Mouse (Mus musculus): ENCODE results near the gene H2-M5.

The H2-M5 gene

GRCm38 (mm10) chr17:36948286-36948685, 41.1 kb downstream of the H2-M5 start:
- no peak for DNase-seq (ENCODE audit: low spot score)

- peak; percentile 53 for DNase-seq (ENCODE audit: low spot score)
Measured at GRCm38 (mm10) chr17:36947051-36947819, 42.1 kb downstream of the H2-M5 start.

- DNase-seq (ENCODE audit: low spot score) = no peak
Measured at GRCm38 (mm10) chr17:36944121-36944775, 45.1 kb downstream of the H2-M5 start.

GRCm38 (mm10) chr17:36943691-36944090, 45.6 kb downstream of the H2-M5 start:
- no peak for DNase-seq (ENCODE audit: low spot score)

- no peak for DNase-seq (ENCODE audit: low spot score)
Measured at GRCm38 (mm10) chr17:36942791-36943471, 46.4 kb downstream of the H2-M5 start, which contains the start of gene Rnf39. Gene Rnf39 (plus strand): TSS chr17:36942918.

- peak; percentile 56 for DNase-seq (ENCODE audit: low spot score)
Measured at GRCm38 (mm10) chr17:36942391-36942790, 46.9 kb downstream of the H2-M5 start.

GRCm38 (mm10) chr17:36938056-36938455, 51.3 kb downstream of the H2-M5 start:
- DNase-seq (ENCODE audit: low spot score) = no peak
